Mouse (Mus musculus): ENCODE measurements at regions not wholly inside any gene's neighbourhood (a gene's known extent, or its start where the extent isn't known, plus 50 kb on each side); places are given as distances from the start of the nearest gene placed in this dataset.

- no peaks in the 10 kb centered on the region for H3K27me3 ChIP-seq
- peaks cover 34% of the 10 kb centered on the region for H3K4me1 ChIP-seq
- no peaks in the 10 kb centered on the region for H3K36me3 ChIP-seq
- no peak overlapping the region for H3K4me3 ChIP-seq
- ATAC-seq (ENCODE audit: borderline replicate concordance, extremely low read depth, low FRiP score, low TSS enrichment): no peak
- no peak overlapping the region for H3K4me2 ChIP-seq
- WGBS: 75% methylated on average over 3 of the region's 3 CpGs
- H3K27ac ChIP-seq: no peak overlapping the region
- no peak overlapping the region for H3K9ac ChIP-seq
- H3K9me3 ChIP-seq: no peaks in the 10 kb centered on the region
These were observed 246.0 kb downstream of the Ndfip2 start for GRCm38 (mm10) chr14:105504376-105504775.

- Histone ChIP-seq H3K4me3 (no peak overlapping the region), H3K27me3 (no peaks in the 10 kb centered on the region), H3K4me2 (no peak overlapping the region), H3K4me1 (peaks cover 40% of the 10 kb centered on the region), H3K36me3 (no peaks in the 10 kb centered on the region), H3K27ac (no peak overlapping the region), H3K9ac (no peak overlapping the region), H3K9me3 (no peaks in the 10 kb centered on the region)
- WGBS: 78% methylated on average over 5 of the region's 5 CpGs
- ATAC-seq (ENCODE audit: borderline replicate concordance, extremely low read depth, low FRiP score, low TSS enrichment): no peak
These were observed 245.4 kb downstream of the Ndfip2 start for GRCm38 (mm10) chr14:105503806-105504205.

- H3K9me3 ChIP-seq: no peaks in the 10 kb centered on the region
- H3K4me2 ChIP-seq: peak overlapping the region; percentile 20; the same call in 1 of the 2 replicates
- H3K36me3 ChIP-seq: no peaks in the 10 kb centered on the region
- ATAC-seq (ENCODE audit: borderline replicate concordance, extremely low read depth, low FRiP score, low TSS enrichment): no peak
- 39% methylated on average over 11 of the region's 11 CpGs for WGBS
- no peak overlapping the region for H3K4me3 ChIP-seq
- H3K4me1 ChIP-seq: peaks cover 47% of the 10 kb centered on the region
- no peaks in the 10 kb centered on the region for H3K27me3 ChIP-seq
- no peak overlapping the region for H3K9ac ChIP-seq
- H3K27ac ChIP-seq: 0 out of 2 replicates have a peak overlapping the region, but pooled peaks have one; percentile 34
These were observed 244.2 kb downstream of the Ndfip2 start for GRCm38 (mm10) chr14:105502633-105502975.

- H3K4me1 ChIP-seq: peaks cover 47% of the 10 kb centered on the region
- H3K4me3 ChIP-seq: no peak overlapping the region
- H3K36me3 ChIP-seq: no peaks in the 10 kb centered on the region
- peak overlapping the region; percentile 31; the same call in 1 of the 2 replicates for H3K4me2 ChIP-seq
- no peaks in the 10 kb centered on the region for H3K9me3 ChIP-seq
- peak overlapping the region; percentile 34; the same call in 1 of the 2 replicates for H3K27ac ChIP-seq
- WGBS: 16% methylated on average over 21 of the region's 21 CpGs
- no peaks in the 10 kb centered on the region for H3K27me3 ChIP-seq
- H3K9ac ChIP-seq: no peak overlapping the region
- no peak for ATAC-seq (ENCODE audit: borderline replicate concordance, extremely low read depth, low FRiP score, low TSS enrichment)
These were observed 243.6 kb downstream of the Ndfip2 start for GRCm38 (mm10) chr14:105501792-105502632.

GRCm38 (mm10) chr14:105500966-105501741 lies 242.8 kb downstream of the Ndfip2 start:
- Histone ChIP-seq H3K9ac (no peak overlapping the region), H3K27ac (no peak overlapping the region), H3K27me3 (no peaks in the 10 kb centered on the region), H3K4me2 (peak overlapping the region; percentile 31; the same call in 1 of the 2 replicates), H3K4me3 (no peak overlapping the region), H3K9me3 (no peaks in the 10 kb centered on the region), H3K4me1 (peaks cover 47% of the 10 kb centered on the region), H3K36me3 (no peaks in the 10 kb centered on the region)
- ATAC-seq (ENCODE audit: borderline replicate concordance, extremely low read depth, low FRiP score, low TSS enrichment): no peak
- WGBS: 36% methylated on average over 21 of the region's 21 CpGs

- H3K36me3 ChIP-seq: no peaks in the 10 kb centered on the region
- H3K27ac ChIP-seq: no peak overlapping the region
- H3K4me2 ChIP-seq: peak overlapping the region; percentile 33
- WGBS: 21% methylated on average over 15 of the region's 15 CpGs
- peaks cover 47% of the 10 kb centered on the region for H3K4me1 ChIP-seq
- H3K4me3 ChIP-seq: no peak overlapping the region
- peak; percentile 33; the same call in 1 of the 2 replicates for ATAC-seq (ENCODE audit: borderline replicate concordance, extremely low read depth, low FRiP score, low TSS enrichment)
- H3K27me3 ChIP-seq: no peaks in the 10 kb centered on the region
- no peak overlapping the region for H3K9ac ChIP-seq
- no peaks in the 10 kb centered on the region for H3K9me3 ChIP-seq
These were observed 241.0 kb downstream of the Ndfip2 start for GRCm38 (mm10) chr14:105499319-105499895.

GRCm38 (mm10) chr14:105498155-105498906 lies 240.0 kb downstream of the Ndfip2 start:
- H3K36me3 ChIP-seq: no peaks in the 10 kb centered on the region
- ATAC-seq (ENCODE audit: borderline replicate concordance, extremely low read depth, low FRiP score, low TSS enrichment): no peak
- H3K9me3 ChIP-seq: no peaks in the 10 kb centered on the region
- H3K9ac ChIP-seq: no peak overlapping the region
- peaks cover 44% of the 10 kb centered on the region for H3K4me1 ChIP-seq
- no peak overlapping the region for H3K4me3 ChIP-seq
- H3K4me2 ChIP-seq: no peak overlapping the region
- no peak overlapping the region for H3K27ac ChIP-seq
- H3K27me3 ChIP-seq: no peaks in the 10 kb centered on the region
- WGBS: 39% methylated on average over 10 of the region's 10 CpGs

- no peak overlapping the region for H3K27ac ChIP-seq
- 44% methylated on average over 2 of the region's 2 CpGs for WGBS
These were observed 236.8 kb downstream of the Ndfip2 start for GRCm38 (mm10) chr14:105495161-105495560.

GRCm38 (mm10) chr14:105494415-105494814 lies 236.0 kb downstream of the Ndfip2 start:
- Histone ChIP-seq H3K4me2 (no peak overlapping the region), H3K9me3 (no peaks in the 10 kb centered on the region), H3K9ac (no peak overlapping the region), H3K4me1 (peaks cover 13% of the 10 kb centered on the region), H3K4me3 (no peak overlapping the region), H3K27ac (no peak overlapping the region), H3K27me3 (no peaks in the 10 kb centered on the region), H3K36me3 (no peaks in the 10 kb centered on the region)
- WGBS: 86% methylated on average over 3 of the region's 3 CpGs
- ATAC-seq (ENCODE audit: borderline replicate concordance, extremely low read depth, low FRiP score, low TSS enrichment): no peak

More at GRCm38 (mm10) chr14:105495161-105495560, 236.8 kb downstream of the Ndfip2 start:
- Histone ChIP-seq H3K4me1 (peaks cover 21% of the 10 kb centered on the region), H3K9ac (no peak overlapping the region), H3K9me3 (no peaks in the 10 kb centered on the region), H3K36me3 (no peaks in the 10 kb centered on the region), H3K27me3 (no peaks in the 10 kb centered on the region), H3K4me2 (no peak overlapping the region), H3K4me3 (no peak overlapping the region)
- no peak for ATAC-seq (ENCODE audit: borderline replicate concordance, extremely low read depth, low FRiP score, low TSS enrichment)

- Histone ChIP-seq H3K27ac (no peak overlapping the region), H3K9me3 (no peaks in the 10 kb centered on the region), H3K9ac (no peak overlapping the region), H3K27me3 (no peaks in the 10 kb centered on the region), H3K4me3 (no peak overlapping the region), H3K36me3 (no peaks in the 10 kb centered on the region), H3K4me1 (no peaks in the 10 kb centered on the region), H3K4me2 (no peak overlapping the region)
- ATAC-seq (ENCODE audit: borderline replicate concordance, extremely low read depth, low FRiP score, low TSS enrichment): no peak
- WGBS: 47% methylated on average over 3 of the region's 3 CpGs
These were observed 231.8 kb downstream of the Ndfip2 start for GRCm38 (mm10) chr14:105490158-105490557.

- H3K9ac ChIP-seq: peak overlapping the region; percentile 25; the same call in 1 of the 2 replicates
- 9% methylated on average over 21 of the region's 21 CpGs for WGBS
- H3K27me3 ChIP-seq: no peaks in the 10 kb centered on the region
- H3K4me2 ChIP-seq: peak overlapping the region; percentile 59
- peak; percentile 93; the same call in 1 of the 2 replicates for ATAC-seq (ENCODE audit: borderline replicate concordance, extremely low read depth, low FRiP score, low TSS enrichment)
- peaks cover 12% of the 10 kb centered on the region for H3K4me1 ChIP-seq
- H3K9me3 ChIP-seq: no peaks in the 10 kb centered on the region
- H3K4me3 ChIP-seq: peak overlapping the region; percentile 34
- peak overlapping the region; percentile 44 for H3K27ac ChIP-seq
- no peaks in the 10 kb centered on the region for H3K36me3 ChIP-seq
These were observed 225.1 kb downstream of the Ndfip2 start for GRCm38 (mm10) chr14:105483352-105484083.

Data from lung, embryonic 15.5 days (tissue).